Mouse (Mus musculus): ENCODE results near the gene Gfra1.

Gene Gfra1

DNA sequence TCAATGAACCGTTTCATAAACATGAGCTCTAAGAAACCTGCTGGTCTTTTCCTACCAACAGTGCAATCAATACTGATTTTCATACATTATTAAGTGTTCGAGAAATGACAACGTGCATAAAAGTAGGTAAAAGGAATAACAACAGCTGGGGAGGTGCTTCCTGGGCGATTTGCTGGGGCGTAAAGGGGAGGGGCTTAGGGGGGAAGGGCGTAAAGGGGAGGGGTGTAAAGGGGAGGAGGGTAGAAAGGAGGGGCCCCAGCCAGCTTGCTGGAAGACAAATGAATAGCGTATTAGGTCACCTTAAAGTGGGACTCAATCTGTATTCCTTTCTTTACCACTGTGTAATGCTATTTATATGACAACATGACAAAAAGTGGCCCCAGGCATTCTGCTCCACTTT, 13.9 kb downstream of the Gfra1 start:
- no peak for DNase-seq (ENCODE audit: low spot score)

DNA sequence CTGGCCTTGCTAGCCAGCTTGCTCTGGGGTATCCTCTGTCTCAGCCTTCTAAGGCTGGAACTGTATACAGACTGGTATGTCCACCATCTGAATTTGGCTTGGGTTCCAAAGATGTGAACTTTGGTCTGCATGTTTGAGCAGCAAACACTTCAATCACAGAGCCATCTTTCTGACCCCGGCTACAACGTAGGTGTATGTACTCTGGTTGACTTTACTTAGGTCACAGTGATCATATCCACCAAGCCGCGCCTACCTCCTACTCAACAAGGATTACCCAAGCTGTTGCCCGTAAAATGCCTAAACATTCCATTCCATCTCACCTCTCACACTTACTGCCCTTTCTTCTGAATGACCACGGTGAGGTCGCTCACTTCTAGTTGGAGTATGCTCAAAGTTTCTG, 14.5 kb downstream of the Gfra1 start:
- no peak for DNase-seq (ENCODE audit: low spot score)

DNA sequence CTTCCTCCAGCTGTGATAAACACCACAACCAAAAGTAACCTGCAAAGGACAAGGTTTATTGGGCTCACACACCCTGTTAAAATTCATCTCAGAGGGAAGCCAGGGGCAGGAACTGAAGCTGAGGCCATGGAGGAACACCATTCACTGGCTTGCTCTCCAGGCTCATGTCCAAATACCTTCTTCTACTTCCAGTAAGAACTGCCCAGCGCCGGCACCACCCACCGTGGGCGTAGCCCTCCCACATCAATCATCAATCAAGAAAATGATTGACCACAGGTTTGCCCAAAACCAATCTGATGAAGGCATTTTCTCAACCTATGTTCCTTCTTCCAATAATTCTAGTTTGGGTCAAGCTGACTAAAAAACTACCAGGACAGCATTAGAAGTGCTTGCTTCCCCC, 16.9 kb downstream of the Gfra1 start:
- DNase-seq (ENCODE audit: low spot score): no peak

DNA sequence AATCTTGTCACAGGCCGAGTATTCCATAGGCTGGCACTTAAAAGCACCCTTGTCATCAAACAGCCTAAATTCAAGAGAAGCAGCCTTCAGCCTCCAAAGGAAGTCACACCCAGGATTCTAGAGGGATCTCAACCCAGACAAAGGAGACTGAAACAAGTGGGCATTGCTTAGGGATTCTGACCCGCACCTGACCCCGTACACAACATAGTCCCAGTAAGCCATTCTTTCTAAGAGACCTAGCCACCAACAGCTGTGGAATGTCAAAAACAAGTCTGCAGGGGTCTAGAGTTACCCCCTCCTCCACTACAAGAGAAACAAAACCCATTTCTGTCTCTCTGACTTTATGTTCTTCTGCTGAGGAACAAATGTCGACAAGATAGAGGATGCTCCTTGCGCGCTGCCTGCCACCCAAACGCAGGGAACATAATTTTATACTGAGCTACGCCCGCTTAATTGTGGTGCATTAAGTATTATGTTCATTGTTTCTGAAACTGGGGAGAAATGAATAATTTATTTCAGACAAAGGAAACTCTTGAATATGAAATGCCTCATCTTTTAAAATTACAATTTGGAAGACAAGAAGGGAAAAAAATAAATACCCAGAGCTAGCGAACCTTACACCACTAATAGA, 18.2 kb downstream of the Gfra1 start:
- DNase-seq (ENCODE audit: low spot score): no peak

DNA sequence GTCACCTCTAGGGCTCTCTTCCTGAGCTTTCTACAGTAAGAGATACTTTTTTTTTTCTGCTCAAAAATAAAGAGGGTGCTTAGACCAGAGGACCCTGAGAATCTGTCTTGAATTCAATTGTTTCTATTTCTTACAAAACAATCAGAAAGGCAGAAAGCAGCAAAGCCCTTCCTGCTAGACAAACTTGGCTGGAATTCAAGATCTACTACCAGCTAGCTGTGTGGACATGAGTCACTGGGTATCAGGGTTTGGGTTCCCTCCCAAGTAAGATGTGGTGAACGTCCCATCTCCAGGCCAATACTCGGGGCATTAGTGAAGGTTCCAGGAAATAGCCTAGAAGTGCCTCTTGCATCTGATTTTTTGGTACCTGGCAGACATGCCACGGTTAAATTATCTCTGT, 18.8 kb downstream of the Gfra1 start:
- no peak for DNase-seq (ENCODE audit: low spot score)

DNA sequence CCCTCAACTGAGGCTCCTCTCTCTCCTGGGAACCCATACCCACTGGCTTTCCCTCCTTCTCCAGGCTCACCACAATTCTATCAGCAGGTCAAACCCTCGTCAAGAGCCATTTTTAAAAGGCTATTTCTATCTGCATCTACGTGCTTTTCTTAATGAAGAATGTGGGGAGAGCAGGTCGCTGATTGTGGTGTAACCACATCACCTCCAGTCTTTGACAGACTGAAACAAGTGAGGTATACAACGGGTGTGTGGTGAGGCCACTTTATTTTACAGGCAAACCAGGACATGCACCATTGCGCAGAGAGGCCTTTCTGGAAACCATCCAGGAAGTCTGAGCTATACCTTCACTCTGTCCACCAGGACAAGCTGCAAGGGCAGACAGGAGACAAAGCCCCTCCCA, 19.8 kb downstream of the Gfra1 start:
- no peak for DNase-seq (ENCODE audit: low spot score)

DNA sequence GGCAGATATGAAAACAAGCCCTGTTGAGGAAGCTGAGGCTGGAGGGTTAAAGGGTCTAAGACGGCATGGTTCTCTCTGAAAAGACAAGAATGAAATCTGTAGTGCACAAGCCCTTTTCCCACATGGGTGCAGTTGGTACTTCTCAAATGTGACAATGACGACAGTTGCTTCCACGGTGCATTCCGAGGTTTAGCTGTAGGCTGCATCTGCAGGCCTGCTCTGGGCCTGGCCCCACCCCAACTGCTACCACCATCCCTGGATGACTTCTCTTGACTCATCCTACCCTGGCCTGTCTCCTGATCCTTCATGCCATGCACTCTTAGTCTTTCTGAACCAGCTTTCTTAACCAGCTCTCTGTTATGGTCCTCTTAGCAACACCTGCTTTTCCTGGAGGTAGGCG, 22.9 kb downstream of the Gfra1 start:
- no peak for DNase-seq (ENCODE audit: low spot score)

DNA sequence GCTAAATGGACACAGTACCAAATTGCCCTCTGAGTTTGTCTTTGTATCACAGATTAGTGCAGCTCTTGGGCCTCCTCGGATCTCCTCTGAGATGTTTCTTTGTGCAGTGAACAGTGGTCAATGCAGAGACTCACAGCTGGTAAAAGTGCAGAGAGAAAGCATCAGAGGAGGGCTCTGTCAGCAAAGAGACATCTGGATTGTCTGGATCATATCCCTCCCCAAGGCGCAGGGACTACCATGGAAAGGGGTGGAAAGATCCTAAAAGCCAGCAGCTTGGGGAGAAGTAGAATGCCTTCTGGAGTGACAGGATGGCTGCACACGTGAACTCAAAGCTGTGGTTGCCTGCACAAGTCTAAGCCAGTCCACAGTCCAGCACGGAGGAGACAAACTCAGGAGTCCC, 27.2 kb downstream of the Gfra1 start:
- DNase-seq (ENCODE audit: low spot score): no peak

DNA sequence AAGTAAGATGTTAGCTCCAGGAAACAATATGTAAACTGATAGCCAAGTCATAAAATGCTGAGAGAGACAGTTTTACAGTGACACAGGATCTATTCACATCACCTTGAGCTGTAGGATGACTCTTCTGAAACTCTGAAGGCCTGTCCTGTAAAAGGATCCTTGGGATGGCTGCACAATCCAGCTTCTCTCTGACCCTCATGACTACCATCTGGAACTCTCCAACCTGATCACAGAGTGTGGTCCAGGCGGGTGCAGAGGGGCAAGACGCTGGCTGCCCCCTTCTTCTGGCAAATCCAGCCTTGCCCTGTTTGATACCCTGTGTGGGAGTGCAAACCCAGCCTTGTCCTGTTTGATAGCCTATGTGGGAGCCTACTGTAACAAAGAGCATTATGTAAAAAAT, 28.4 kb downstream of the Gfra1 start:
- DNase-seq (ENCODE audit: low spot score): no peak

DNA sequence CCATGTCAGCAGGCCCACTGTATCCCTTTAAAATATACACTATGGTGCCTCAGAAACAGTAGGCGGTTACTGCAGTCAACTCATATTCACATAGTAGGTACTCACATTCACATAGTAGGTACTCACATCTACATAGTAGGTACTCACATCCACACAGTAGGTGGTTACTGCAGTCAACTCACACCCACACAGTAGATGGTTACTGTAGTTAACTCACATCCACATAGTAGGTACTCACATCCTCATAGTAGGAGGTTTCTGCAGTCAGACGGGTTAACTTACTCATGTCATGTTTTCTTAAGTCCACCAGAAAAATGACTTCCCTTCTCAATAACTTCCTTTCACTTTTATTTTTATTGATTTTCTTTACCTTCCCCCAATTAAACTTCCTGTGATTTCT, 30.8 kb downstream of the Gfra1 start:
- DNase-seq (ENCODE audit: low spot score): no peak

DNA sequence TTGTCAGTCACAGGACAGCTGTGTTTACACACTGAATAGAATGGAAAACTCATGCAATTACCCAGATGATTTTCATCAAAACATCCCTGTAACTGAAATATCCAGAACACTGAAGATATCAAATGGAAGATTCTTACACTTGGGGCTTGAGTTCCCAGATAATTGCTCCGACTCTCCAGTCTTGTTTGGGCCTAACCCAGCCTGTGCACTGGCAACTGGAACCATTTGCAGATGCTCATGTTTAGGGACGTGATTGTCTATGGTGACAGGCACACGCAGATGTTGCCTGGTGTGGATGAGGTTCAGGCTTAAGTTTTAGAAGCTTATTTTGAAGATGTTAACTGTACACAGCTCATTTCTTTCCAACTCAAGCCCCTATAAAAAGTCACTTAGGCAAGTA, 31.5 kb downstream of the Gfra1 start:
- no peak for DNase-seq (ENCODE audit: low spot score)

DNA sequence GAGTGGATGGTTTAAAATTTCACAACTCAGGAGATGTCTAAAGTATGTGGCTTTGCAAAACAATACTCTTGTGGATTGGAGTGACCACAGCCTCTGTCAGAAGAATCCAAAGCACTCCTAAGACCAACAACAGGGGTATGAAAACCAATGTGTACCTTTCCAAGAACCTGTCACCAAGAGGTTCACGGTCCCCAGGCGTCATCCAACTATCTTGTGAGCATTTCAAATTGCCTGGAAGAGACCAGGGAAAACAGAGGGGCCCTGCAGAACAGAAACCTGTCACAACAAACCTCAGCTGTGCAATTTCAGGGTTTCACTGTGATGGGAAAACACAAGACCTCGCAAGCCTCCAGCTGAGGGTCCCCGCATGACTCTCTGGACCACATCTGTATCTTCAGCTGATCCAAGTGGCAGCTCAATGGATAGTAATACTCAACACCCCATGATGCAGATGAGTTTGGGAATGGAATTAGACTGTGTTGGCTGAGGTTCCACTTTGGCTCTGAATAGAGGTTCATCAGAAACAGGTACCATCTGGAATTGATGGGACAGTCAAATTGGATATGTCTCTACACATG, 32.7 kb downstream of the Gfra1 start:
- DNase-seq (ENCODE audit: low spot score): no peak

DNA sequence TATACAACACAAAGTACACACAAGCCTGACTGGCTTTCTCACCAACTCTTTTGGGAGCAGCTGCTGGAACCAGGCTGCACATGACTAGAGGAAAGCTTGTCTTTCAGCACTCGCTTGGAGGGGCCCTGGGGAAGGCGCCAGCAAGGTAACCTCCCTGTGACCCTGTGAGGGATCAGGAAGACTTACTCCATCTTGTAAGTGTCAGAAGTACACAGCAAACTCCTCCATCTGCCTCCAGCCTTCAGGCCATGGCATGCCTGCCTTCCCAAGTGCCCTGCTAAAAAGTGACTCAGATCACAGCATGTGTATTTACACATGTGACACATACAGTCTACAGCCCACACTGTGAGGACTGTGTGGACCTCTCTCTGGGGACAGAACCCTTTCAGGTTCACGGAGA, 36.0 kb downstream of the Gfra1 start:
- DNase-seq (ENCODE audit: low spot score): no peak

DNA sequence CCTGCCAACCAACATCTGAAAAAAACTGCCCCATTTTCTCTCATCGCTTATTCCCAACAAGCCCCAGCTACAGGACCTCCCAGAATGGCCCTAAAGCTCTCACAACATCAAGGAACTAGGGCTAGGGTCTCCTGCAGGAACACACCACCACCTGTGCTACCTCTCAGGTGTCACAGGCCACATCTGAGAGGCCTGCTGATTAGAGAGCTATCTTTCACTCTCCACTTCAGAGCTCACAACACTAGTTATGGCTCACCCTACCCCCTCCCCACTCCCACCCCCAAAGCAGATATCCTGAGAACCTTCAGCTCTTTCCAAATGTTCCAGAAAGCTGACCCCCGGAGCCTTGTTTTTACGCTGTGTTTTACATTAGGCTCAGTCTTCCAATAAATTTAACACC, 36.4 kb downstream of the Gfra1 start:
- no peak for DNase-seq (ENCODE audit: low spot score)

DNA sequence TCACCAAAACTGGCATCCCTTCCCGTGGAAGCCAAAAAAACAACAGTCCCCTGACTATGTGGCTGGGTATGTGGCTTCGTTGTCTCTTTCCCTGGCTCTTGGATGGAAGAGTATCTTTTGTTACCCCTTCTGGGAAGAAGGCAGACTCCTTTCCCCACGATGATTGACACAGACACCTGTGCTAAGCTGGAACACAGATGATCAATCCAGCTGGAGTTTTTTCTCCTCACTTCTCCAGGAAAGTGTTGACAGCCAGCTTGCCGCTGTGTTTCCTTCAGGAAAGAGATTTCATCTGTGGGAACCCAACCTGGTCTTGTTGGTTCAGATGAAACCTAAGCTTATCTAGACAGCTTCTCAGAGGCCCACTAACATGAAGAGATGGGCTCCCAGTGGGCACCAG, 40.5 kb downstream of the Gfra1 start:
- DNase-seq (ENCODE audit: low spot score): no peak

DNA sequence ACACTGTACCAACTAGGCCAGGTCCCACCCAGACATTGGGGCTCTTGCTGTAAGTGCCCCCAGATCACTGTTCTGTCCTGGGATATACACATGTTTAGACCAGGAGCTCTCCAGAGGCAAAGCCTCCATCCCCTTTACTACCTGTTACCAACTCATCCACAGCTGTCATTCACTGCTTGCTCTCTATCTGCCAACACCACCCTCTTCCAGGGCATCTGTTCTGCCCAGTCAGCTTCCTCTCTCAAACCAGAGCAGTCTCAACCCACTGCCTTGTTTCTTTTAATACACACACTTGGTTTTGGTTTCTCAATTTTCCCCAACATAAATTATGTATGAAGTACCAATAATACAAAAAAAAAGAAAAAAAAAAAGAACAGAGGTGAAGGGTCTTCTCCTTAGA, 41.0 kb downstream of the Gfra1 start:
- no peak for DNase-seq (ENCODE audit: low spot score)

DNA sequence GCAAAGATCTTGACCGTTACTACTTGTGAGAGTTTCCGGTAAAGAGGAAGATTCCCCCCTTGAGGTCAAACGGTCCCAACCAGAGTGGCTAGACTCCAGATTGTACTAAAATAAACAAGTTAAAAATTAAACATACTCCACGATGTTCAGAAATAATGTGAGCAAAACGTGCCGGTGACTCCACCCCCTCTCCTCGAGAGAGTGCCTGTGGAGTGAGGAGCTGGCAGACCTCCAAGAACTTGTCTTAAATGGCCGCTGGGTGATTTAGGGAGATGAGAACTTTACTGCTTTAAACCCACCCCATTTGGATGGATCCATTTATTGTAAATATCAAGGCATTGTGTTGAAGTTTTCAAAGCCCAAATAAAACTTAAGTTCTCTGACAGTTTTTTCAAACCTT, 42.4 kb downstream of the Gfra1 start:
- peak; percentile 27 for DNase-seq (ENCODE audit: low spot score)

DNA sequence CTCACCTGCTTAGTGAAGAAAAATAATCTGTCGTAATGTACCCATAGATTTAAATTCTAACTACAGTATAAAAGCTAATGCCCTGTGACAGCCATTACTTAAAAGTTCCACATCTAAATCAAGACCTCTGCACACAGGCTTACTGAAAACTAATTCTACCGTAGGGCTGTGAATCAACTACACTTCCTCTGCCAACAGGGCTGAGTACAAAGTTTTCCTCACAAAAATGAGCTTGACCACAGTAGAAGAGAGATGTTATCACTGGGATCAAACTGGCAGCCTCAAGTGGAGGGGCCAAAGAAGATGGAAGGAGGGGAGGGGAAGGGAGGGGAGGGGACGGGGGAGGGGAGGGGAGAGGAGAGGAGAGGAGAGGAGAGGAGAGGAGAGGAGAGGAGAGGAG, 42.9 kb downstream of the Gfra1 start:
- no peak for DNase-seq (ENCODE audit: low spot score)

DNA sequence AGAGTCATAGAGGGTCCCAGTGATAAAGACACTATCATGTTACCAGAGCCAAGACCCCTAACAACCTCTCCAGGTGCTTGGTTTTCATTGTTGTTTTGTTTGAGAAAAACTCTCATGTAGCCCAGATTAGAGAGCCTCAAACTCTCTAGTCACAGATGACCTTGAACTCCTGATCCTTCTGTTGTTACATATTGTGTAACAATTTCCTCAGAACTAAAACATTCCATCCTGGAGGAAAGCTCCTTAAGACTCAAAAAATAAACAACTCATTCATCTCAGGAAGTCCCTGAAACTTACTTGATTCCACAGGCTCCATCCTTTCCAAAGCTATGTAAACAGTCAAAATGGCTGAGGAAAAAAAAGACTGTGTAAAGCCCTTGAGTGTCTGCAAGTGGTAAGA, 49.0 kb downstream of the Gfra1 start:
- DNase-seq (ENCODE audit: low spot score): no peak

DNA sequence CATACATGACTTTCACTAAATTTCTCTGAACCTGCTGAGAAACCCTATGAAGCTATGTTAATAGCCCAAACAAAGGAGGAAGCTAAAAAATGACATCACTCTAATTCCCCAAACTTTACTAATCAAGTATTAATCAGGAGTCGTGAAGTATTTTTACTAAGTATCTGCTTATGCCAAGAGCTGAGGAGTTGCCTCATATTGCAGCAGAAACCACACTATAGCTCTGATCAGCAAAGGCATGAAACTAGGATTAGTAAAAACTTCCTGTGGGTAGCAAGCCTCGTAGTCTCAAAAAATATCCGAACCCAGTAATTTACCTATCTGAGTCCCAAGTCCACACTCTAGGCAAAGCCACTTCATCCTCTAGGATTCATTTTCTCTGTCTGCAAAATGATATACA, 55.5 kb downstream of the Gfra1 start:
- no peak for DNase-seq (ENCODE audit: low spot score)

DNA sequence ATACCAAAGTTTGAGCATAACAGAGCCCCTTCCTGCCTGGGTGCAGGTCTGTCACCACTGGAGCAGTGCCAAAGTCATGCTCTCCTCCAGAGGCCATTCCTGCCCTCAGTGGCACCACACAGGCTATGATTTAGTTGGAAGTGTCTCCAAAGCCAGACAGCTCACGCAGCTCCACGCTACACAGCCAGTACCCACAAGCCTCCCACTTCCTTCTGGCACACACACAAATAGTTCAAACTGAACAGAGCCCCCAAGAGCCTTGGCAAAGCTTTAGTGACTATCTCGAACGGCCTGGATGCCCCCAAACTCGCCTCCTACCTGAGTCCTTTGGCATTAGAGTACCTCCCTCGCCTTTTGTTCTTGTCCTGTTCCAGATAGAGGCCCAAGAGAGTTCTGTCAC, 56.5 kb downstream of the Gfra1 start:
- DNase-seq (ENCODE audit: low spot score): no peak

DNA sequence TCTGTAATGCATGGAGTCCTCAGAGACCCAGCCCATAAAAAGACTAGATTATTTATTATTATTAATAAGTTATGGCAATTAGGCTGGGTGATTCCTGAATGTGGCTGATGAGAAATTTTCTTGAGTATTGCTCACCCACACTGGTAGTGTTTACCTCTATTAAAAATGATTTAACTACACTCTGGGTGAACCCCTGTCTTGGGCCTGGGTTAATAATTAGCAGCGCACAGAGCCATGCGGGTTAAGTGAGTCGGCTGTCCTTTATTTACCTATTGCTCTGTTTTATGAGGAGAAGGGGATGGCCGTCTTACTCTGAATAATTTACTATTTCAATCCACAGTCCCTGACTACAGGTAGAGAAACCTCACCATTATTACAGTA, 59.1 kb downstream of the Gfra1 start:
- DNase-seq (ENCODE audit: low spot score): no peak

DNA sequence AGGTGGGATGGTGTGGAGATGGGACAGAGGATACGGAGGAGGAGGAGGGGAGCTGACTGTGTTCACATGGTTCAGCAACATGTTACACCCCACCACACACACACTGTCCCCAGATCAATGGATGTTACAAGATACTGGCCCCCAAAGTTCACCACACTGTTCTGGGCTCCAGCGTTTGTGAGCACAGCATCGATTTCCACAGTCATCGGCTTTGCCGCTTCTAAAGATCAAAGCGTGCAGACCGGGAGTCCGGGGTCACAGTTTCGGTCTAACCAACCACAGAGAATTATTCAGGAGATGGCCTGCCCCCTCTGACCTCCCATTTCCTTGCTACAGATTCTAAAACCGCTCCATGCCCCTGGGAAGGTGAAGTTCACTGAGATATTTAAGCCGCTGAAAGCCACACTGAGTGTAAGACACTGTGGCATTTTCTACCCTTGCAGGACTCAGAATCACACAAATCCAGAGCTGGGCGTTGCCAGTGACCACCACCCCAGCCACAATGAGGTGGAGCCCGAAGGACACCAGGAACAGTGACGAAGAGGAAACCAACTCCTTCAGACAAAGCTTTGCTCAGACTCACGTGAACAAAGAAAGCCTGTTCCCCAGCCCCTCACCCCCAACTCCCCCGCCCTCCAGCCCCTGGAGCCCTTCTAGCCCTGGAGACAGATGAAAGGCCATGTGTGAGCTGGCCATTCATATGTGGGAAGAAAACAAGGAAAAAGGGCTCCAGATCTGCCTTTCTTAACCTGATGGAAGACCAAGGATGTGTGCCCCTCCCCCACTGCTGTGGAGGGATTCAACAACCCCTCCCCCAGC, 59.7 kb downstream of the Gfra1 start:
- DNase-seq (ENCODE audit: low spot score): no peak

DNA sequence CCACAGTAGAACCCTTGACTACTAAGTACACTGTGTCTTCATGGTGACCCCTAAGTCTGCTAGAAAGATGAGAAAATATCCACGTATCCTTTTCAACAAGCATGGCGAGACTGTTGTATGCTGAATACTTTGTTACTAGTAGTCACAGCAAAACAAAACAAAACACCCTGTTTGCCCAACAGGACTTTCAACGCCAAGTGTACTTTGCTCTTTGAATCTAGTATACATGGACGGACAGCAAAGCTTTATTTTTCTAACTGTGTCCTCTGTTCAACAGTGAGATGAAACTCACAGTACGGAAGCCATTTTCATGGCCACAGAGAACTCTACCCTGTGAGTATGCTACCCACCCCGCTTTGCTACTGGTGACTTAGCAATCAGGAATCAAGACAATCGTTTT, 62.6 kb downstream of the Gfra1 start:
- DNase-seq (ENCODE audit: low spot score): no peak

All from ovary, postnatal 36 days (tissue).